Mouse (Mus musculus): ENCODE data around the gene Fam168a. TPM values are rescaled to one million over a fixed set of nuclear protein-coding genes. Genes with fewer than 3 reads are reported as not detected.
A peak's percentile ranks its signal among the peaks of the same experiment; 100 is the strongest.

Gene Fam168a
- polyA plus RNA-seq, 1 experiment from 2014 or later, result 80.0 TPM

DNA sequence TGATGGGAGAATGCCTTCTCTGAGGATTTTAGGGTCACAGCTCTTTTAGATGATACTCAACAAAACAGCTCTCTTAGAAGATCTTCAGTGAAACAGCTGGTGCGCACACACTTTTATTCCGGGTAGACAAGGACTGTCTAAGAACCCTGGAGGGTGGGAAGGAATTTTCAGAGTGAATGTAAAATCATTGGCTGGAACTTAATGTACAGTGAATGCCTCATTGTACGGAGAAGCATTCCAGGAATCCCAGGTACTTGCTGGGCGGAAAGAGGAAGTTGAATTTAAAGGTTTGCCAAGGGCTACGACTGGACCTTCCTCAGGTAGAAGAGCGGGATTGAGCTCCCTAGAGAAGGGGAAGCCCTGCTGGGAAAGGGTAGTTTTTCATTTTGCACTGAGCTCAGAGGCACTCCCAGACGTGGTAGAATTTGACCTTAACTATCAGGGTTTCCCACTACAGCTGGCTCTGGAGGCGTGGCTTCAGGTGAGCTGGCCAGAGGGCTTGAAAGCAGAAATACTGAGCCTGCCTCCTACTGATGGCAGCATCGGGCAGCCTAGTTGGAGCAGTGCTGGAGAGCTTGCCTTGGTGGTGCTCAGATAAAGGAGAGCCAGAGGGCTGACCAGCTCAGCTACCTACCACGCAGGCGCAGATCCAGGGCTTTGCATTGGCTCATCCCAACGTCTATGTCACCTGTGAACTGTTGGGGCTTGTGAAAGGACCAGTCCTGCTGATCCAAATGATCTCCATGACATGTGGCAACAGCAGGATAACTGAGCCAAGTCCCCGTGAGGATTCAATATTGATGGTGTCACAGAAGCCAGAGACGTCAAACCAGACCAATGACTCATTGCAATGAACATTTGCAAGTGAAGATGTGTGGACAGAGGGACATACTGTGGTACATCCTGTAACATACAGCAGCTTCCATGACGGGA lies 27.2 kb upstream of the Fam168a start:
- H3K36me3 ChIP-seq (ENCODE audit: poor library complexity, severe bottlenecking), result no peaks in the 10 kb centered on the region
- H3K4me2 ChIP-seq, result no peak overlapping the region
- no peak overlapping the region for H3K4me3 ChIP-seq
- H3K27ac ChIP-seq, result no peak overlapping the region
- H3K4me1 ChIP-seq, result peaks cover 5% of the 10 kb centered on the region; the same call in 1 of the 2 replicates
- H3K27me3 ChIP-seq, result no peaks in the 10 kb centered on the region
- no peak overlapping the region for H3K9ac ChIP-seq
- 69% methylated on average over 15 of the region's 15 CpGs for WGBS
- H3K9me3 ChIP-seq (replicated peaks), result no peaks in the 10 kb centered on the region
- no peak for ATAC-seq

DNA sequence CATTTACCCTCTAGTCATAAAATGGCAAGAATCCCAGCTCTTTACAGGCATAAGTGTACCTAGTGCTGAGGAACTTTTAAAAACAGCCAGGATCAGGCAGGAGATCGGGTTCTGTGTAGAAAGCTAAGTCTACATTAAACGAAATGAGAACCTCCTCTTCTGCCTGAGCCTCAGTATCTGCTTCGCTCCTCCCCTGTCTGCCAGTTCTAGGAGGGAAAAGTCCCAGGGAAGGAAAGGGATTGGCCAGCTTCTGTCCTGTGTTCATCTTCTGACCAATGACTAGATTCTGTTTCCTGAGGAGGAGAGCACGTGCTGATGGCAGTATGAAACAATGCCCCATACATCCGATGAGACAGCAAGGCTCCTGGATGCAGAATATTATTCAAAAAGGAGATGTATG lies 25.3 kb upstream of the Fam168a start:
- ATAC-seq, result no peak

DNA sequence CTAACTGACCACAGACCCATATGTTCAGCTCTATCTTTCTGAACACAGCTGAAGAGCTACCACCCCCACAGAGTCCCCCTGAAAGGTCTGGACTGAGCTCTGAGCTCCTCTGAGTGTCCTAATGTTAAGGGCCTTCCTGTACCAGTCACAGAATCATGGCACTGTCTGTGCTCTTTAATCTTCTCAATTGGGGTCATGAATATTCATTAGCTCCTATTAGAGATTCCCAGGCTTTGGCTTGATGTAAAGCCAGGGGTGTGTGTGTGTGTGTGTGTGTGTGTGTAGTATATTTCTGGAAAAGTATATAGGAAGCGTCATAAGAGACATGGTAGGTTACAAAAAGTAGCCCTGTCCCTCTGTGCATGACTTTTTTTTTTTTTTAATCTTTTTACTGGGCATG lies 23.2 kb upstream of the Fam168a start:
- 54% methylated on average over 1 of the region's 1 CpGs for WGBS
- H3K9me3 ChIP-seq (replicated peaks), result no peaks in the 10 kb centered on the region
- H3K4me1 ChIP-seq, result peaks cover 5% of the 10 kb centered on the region; the same call in 1 of the 2 replicates
- ATAC-seq, result no peak
- H3K27ac ChIP-seq, result no peak overlapping the region
- H3K4me3 ChIP-seq, result no peak overlapping the region
- H3K9ac ChIP-seq, result no peak overlapping the region
- no peaks in the 10 kb centered on the region for H3K27me3 ChIP-seq
- no peaks in the 10 kb centered on the region for H3K36me3 ChIP-seq (ENCODE audit: poor library complexity, severe bottlenecking)
- H3K4me2 ChIP-seq, result no peak overlapping the region

More for the DNA sequence above, 25.3 kb upstream of the Fam168a start:
- Histone ChIP-seq H3K4me2 (no peak overlapping the region), H3K27ac (no peak overlapping the region), H3K36me3 (ENCODE audit: poor library complexity, severe bottlenecking) (no peaks in the 10 kb centered on the region), H3K4me1 (peaks cover 5% of the 10 kb centered on the region; the same call in 1 of the 2 replicates), H3K9me3 (replicated peaks) (no peaks in the 10 kb centered on the region), H3K27me3 (no peaks in the 10 kb centered on the region), H3K9ac (no peak overlapping the region), H3K4me3 (no peak overlapping the region)
- WGBS, result 53% methylated on average over 5 of the region's 5 CpGs

DNA sequence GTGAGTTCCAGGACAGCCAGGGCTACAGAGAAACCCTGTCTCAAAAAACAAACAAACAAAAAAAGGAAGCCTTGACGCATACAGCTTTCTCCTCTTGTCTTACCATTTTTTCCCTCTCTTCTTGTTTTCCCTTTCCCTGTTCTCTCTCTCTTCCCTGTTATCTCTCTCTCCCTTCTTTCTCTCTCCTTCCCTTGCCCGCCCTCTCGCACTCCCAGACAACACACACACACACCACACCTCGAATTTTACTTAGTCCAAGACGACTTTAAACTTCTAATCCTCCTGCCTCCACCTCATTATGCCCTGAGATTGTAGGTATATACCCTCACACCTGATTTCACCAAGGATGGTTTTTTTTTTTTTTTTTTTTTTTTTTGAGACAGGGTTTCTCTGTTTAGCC lies 22.4 kb upstream of the Fam168a start:
- H3K27me3 ChIP-seq, result no peaks in the 10 kb centered on the region
- H3K4me2 ChIP-seq, result no peak overlapping the region
- no peaks in the 10 kb centered on the region for H3K9me3 ChIP-seq (replicated peaks)
- H3K36me3 ChIP-seq (ENCODE audit: poor library complexity, severe bottlenecking), result no peaks in the 10 kb centered on the region
- no peak for ATAC-seq
- 73% methylated on average over 5 of the region's 5 CpGs for WGBS
- H3K4me3 ChIP-seq, result no peak overlapping the region
- peaks cover 5% of the 10 kb centered on the region; the same call in 1 of the 2 replicates for H3K4me1 ChIP-seq
- no peak overlapping the region for H3K9ac ChIP-seq
- no peak overlapping the region for H3K27ac ChIP-seq

DNA sequence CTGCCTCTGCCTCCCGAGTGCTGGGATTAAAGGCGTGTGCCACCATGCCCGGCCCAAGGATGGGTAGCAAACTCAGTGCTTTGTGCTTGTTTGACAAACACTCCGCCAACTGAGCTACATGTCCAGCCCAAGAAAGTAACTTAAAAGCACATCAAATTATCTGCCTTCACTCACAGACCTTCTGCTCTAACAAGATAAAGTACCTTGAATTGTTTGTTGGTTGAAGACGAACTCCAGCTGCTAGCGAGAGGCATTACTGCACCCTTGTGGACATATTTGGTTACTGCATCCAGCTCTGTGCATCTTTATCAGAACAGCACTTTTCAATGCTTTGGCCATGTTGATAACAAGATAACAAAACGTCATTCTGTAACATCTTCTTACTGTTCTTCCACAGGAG lies 21.9 kb upstream of the Fam168a start:
- Histone ChIP-seq H3K27ac (no peak overlapping the region), H3K4me3 (no peak overlapping the region), H3K9me3 (replicated peaks) (no peaks in the 10 kb centered on the region), H3K9ac (no peak overlapping the region), H3K36me3 (ENCODE audit: poor library complexity, severe bottlenecking) (no peaks in the 10 kb centered on the region), H3K27me3 (no peaks in the 10 kb centered on the region), H3K4me2 (no peak overlapping the region), H3K4me1 (peaks cover 5% of the 10 kb centered on the region; the same call in 1 of the 2 replicates)
- 60% methylated on average over 7 of the region's 7 CpGs for WGBS
- no peak for ATAC-seq

DNA sequence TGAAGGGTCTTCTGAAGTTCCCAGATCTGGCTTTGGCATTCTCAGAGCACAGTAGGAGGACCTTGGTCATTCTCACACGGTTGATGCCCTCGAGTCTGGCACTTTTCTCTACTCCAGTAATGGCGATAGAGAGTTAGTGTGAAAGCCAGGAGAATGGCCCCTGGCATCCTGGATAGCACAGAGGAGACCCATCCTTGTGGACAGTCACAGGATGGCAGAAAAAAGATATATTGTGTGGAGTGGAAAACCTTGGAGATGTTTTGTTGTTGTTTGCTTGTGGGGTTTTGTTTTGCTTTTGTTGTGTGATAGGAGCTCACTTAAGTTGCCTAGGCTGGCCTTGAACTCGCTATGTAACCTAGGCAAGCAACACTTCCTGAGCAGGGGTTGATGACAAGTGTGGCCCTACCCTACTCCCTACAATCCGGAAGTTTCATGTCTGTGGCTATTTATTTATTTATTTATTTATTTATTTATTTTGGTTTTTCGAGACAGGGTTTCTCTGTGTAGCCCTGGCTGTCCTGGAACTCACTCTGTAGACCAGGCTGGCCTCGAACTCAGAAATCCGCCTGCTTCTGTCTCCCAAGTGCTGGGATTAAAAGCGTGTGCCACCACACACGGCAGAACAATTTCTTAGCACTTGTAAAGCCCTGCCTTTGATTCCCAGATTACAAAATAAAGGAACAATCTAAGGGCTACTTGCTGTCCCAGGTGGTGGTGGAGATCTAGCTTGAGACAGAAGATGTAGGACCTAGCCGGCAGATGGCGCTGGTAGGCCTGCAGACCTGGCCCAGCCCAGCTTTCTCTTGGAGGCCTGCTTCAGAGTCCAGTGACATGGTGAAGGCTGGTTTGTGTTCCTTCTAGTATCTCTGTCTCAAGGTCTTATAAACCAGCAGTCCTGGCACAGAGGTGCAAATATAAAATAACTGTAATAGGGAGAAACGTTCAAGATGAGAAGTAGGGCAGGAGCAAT lies 21.1 kb upstream of the Fam168a start:
- ATAC-seq, result peak; percentile 83
- 40% methylated on average over 13 of the region's 13 CpGs for WGBS
- Histone ChIP-seq H3K9me3 (replicated peaks) (no peaks in the 10 kb centered on the region), H3K9ac (no peak overlapping the region), H3K4me2 (no peak overlapping the region), H3K4me1 (peaks cover 5% of the 10 kb centered on the region; the same call in 1 of the 2 replicates), H3K36me3 (ENCODE audit: poor library complexity, severe bottlenecking) (no peaks in the 10 kb centered on the region), H3K4me3 (no peak overlapping the region), H3K27me3 (no peaks in the 10 kb centered on the region), H3K27ac (no peak overlapping the region)

DNA sequence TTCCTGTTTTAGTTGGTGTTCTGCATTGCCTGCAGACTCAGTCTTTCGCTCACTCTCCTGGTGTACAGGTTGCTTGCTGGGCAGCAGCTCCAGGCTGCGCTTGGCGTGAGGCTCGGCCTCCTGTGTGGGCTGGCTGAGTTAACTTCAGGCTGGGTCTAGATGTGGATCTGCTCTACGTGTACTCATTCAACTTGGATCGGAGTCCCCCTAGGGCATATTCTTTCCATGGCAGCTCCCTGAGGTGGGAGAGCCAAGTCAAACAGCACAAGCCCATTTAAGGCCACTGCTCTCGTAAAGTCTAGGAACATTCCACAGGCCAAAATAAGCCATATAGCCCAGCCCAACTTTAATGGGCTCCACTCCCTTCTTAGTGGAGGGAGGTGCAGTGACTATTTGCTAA lies 18.0 kb upstream of the Fam168a start:
- Histone ChIP-seq H3K36me3 (ENCODE audit: poor library complexity, severe bottlenecking) (no peaks in the 10 kb centered on the region), H3K4me1 (no peaks in the 10 kb centered on the region), H3K27me3 (no peaks in the 10 kb centered on the region), H3K27ac (no peak overlapping the region), H3K4me3 (no peak overlapping the region), H3K4me2 (no peak overlapping the region), H3K9ac (no peak overlapping the region), H3K9me3 (replicated peaks) (no peaks in the 10 kb centered on the region)
- ATAC-seq, result no peak
- 89% methylated on average over 7 of the region's 7 CpGs for WGBS

DNA sequence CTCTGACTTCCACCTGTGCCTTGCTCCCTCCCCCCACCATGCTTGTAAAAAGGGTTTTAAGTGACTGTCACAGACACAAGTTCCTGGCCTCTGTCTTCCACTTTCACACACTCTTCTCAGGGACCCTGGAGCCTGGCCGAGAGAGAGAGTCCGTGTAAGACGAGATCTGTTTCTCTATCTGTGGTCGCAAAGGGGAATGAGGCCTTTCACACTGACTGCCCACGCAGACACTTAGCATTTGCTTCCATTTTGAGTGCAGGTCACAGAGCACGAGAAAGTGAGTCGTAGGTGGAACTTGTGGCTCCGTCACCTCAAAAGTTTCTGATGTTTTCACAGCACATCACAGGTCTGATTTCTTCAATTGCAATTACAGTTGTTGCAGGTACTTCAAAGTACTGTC lies 13.2 kb upstream of the Fam168a start:
- Histone ChIP-seq H3K4me2 (no peak overlapping the region), H3K9ac (no peak overlapping the region), H3K27me3 (no peaks in the 10 kb centered on the region), H3K9me3 (replicated peaks) (no peaks in the 10 kb centered on the region; the same call in 1 of the 2 replicates), H3K27ac (no peak overlapping the region), H3K36me3 (ENCODE audit: poor library complexity, severe bottlenecking) (no peaks in the 10 kb centered on the region), H3K4me3 (no peak overlapping the region), H3K4me1 (no peaks in the 10 kb centered on the region)
- no peak for ATAC-seq
- WGBS, result 82% methylated on average over 8 of the region's 8 CpGs

DNA sequence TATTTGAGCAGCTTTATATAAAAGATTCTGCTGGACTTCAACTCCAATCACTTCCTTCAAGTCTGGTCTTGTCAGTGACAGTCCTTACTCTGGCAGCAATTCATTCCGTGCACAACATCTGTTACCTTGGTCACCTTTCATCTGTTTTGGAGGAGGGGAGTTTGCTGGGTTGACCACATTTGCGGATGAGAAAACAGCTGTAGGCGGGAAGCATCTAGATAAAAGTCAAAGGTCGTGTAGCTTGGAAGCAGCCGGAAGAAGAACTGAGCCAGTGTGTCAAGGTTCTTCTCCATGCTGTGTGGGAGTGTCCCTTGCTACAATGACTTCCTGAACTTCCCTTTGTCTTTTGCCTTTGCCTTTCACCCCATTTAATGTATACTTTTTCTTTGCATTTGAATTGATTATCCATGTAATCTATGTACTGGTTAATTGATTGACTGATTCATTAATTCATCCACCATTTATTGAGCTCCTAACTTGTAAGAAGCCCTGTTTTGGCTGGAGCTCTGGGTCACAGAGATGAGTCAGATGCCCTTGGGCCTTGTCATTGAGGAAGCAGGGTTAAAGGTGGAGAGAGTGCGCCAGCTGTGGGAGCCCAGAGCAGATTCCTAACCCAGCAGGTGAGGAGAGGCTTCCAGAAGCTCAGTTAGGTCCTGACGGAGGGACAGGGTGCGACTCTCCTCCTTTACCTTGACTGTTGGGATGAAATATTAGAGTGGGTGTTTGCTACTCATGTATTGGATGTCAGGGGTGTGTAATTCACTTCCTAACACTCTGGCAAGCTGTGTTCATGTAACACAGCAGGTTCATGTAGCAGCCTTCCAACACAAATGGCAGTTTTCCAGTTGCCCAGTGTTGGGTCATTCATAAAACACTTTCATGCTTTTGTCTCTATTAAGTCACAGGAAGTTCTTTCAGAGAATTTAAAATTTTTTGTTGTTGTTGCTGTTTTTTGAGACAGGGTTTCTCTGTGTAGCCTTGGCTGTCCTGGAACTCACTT lies 6.4 kb upstream of the Fam168a start:
- Histone ChIP-seq H3K4me3 (no peak overlapping the region), H3K4me1 (no peaks in the 10 kb centered on the region), H3K36me3 (ENCODE audit: poor library complexity, severe bottlenecking) (no peaks in the 10 kb centered on the region), H3K27ac (no peak overlapping the region), H3K9ac (no peak overlapping the region), H3K27me3 (no peaks in the 10 kb centered on the region), H3K4me2 (no peak overlapping the region), H3K9me3 (replicated peaks) (no peaks in the 10 kb centered on the region; the same call in 1 of the 2 replicates)
- WGBS, result 73% methylated on average over 8 of the region's 8 CpGs
- ATAC-seq, result no peak

DNA sequence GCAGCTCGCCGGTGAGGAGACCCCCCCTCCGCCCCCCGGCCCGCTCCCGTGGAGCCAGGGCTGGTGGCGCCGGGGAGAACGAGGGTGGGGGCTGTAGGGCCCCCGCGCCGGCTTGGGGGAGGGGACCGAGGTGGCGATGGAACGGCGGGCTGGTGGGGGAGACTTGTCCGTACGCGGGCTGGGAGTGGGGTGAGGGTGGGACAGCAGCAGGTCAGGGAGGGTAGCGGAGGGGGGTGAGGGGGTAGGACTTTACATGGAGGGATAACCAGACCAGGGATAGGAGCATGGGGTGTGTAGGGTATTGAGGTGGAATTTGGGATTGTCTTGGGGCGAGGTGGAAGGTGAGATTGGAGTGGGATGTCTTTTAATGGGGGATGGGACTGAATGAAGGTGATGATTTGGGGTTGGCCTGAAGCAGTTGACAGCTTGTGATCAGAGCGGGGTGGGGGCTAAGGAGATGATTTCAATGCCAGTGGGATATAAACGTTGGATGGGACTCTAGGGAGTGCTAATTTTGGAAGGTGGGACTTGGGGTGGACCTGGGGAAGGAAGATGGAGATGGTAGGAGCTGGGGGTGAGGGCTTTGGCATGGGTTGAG lies 547 bp downstream of the Fam168a start:
- H3K4me2 ChIP-seq, result peak overlapping the region; percentile 86
- H3K36me3 ChIP-seq (ENCODE audit: poor library complexity, severe bottlenecking), result no peaks in the 10 kb centered on the region
- H3K27ac ChIP-seq, result peak overlapping the region; percentile 100
- 2% methylated on average over 23 of the region's 23 CpGs for WGBS
- ATAC-seq, result no peak; the same call in 1 of the 2 replicates
- H3K4me1 ChIP-seq, result peaks cover 17% of the 10 kb centered on the region
- H3K9me3 ChIP-seq (replicated peaks), result no peaks in the 10 kb centered on the region
- no peaks in the 10 kb centered on the region for H3K27me3 ChIP-seq
- H3K9ac ChIP-seq, result peak overlapping the region; percentile 98
- H3K4me3 ChIP-seq, result peak overlapping the region; percentile 88

DNA sequence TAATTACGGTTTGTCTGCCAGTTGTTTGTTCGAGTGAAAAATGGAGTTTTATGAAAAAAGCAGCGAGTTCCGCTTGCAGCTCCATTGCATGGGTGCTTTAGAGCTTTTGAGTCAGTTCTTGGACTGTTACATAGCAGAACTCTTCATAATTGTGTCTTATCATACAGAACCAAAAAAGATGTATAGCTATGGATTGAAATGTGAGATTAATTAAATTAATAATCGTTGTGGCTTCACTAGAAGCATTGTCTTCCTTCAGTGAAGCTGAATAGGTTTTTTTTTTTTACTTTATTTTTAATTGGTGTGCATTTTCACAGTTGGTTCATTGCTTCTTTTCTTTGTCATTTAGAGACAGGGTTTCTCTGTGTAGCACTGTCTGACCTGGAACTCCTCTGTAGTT lies 12.3 kb downstream of the Fam168a start:
- H3K4me2 ChIP-seq, result no peak overlapping the region
- peaks cover 32% of the 10 kb centered on the region for H3K4me1 ChIP-seq
- no peaks in the 10 kb centered on the region for H3K27me3 ChIP-seq
- no peak overlapping the region for H3K9ac ChIP-seq
- H3K27ac ChIP-seq, result no peak overlapping the region
- H3K36me3 ChIP-seq (ENCODE audit: poor library complexity, severe bottlenecking), result no peaks in the 10 kb centered on the region
- no peak for ATAC-seq
- no peak overlapping the region for H3K4me3 ChIP-seq
- H3K9me3 ChIP-seq (replicated peaks), result no peaks in the 10 kb centered on the region
- WGBS, result 64% methylated on average over 5 of the region's 5 CpGs
